Mouse (Mus musculus): ENCODE results near the gene Trappc11.

DNA sequence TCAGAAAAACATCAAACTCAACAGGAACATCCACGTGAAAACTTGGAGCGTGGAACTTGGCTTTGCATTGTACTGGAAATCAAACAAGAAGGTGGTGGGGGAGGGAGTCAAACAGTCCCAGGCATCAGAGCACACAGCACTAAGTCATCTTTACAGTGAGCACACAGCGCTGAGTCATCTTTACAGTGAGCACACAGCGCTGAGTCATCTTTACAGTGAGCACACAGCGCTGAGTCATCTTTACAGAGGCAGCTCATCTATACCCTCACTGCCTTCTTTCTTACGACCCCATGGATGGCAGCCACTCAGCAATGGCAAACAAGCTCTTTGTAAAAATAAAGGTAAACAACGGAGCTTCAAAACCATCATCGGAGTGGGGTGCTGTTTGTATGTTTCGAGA lies 22.3 kb downstream of the Trappc11 start:
- TF ChIP-seq CTCF (IDR thresholded peaks at IDR 0.05; ENCODE audit: control insufficient read depth, insufficient read depth, insufficient read length) = no peak
- no peak for TF ChIP-seq MAX (IDR thresholded peaks at IDR 0.05)
- TF ChIP-seq MYOG (IDR thresholded peaks at IDR 0.05; ENCODE audit: control insufficient read depth, extremely low read depth, insufficient read length) = no peak
- no peak for TF ChIP-seq USF1 (IDR thresholded peaks at IDR 0.05; ENCODE audit: low read depth)
- TF ChIP-seq MYOD1 (IDR thresholded peaks at IDR 0.05; ENCODE audit: control insufficient read depth, insufficient read length, low read depth) = no peak
